Mouse (Mus musculus) lung, embryonic 15.5 days (tissue): ENCODE data around the gene Unc13d. TPM values are rescaled to one million over a fixed set of nuclear protein-coding genes. Genes with fewer than 3 reads are reported as not detected.
"Not testable (repeated sequence)": the region's sequence is repeated elsewhere in the genome, so short reads cannot be mapped to it uniquely, and the experiment has no call there.

Experiments
- ATAC-seq: fragments of 200-750 bp; cut with Nextera tagmentation; 2 replicates; pipeline ENCODE4 v1.8.0; 2017; ENCODE audit warnings: moderate number of reproducible peaks, borderline replicate concordance; ENCODE audit not compliant: low FRiP score, low TSS enrichment; ENCODE audit errors: extremely low read depth
- H3K27ac ChIP-seq: fragments of 300-500 bp; sonication (generic); 2 replicates; pipeline ENCODE4 v1.5.1; 2015; ENCODE audit warnings: moderate library complexity, mild to moderate bottlenecking, inconsistent platforms
- H3K27me3 ChIP-seq: fragments of 300-500 bp; sonication (generic); 2 replicates; pipeline ENCODE4 v1.6.1; 2015; ENCODE audit warnings: inconsistent platforms
- H3K36me3 ChIP-seq: fragments of 300-500 bp; sonication (generic); 2 replicates; pipeline ENCODE4 v1.6.1; 2015; ENCODE audit warnings: inconsistent platforms
- H3K4me1 ChIP-seq: fragments of 300-500 bp; sonication (generic); 2 replicates; pipeline ENCODE4 v1.6.1; 2015; ENCODE audit warnings: inconsistent platforms
- H3K4me2 ChIP-seq: fragments of 300-500 bp; sonication (generic); 2 replicates; pipeline ENCODE4 v1.6.1; 2015; ENCODE audit warnings: inconsistent platforms, mild to moderate bottlenecking, moderate library complexity
- H3K4me3 ChIP-seq: fragments of 300-500 bp; sonication (generic); 2 replicates; pipeline ENCODE4 v1.5.1; 2015; ENCODE audit warnings: mild to moderate bottlenecking, inconsistent platforms
- H3K9ac ChIP-seq: fragments of 300-500 bp; sonication (generic); 2 replicates; pipeline ENCODE4 v1.6.1; 2015; ENCODE audit warnings: inconsistent platforms
- H3K9me3 ChIP-seq: fragments of 300-500 bp; sonication (generic); 2 replicates; pipeline ENCODE4 v1.6.1; 2016; ENCODE audit warnings: inconsistent platforms
- WGBS: fragments of 180-500 bp; shearing (Covaris S2); methylation state at CpG from one replicate; pipeline ENCODE4 v1.1.7; 2015; 5-methylcytosine and 5-hydroxymethylcytosine counted together
- polyA plus RNA-seq: library from polyadenylated mRNA; unstranded; fragments of >200 nt; fragmentation: Nextera tagmentation; extraction: Ambion mirVana; gene quantifications from 2 replicates; pipeline ENCODE4 v1.2.1, GENCODE M21; 2015

Unc13d gene
- polyA plus RNA-seq, 1 experiment from 2014 or later = 6.4 TPM

DNA sequence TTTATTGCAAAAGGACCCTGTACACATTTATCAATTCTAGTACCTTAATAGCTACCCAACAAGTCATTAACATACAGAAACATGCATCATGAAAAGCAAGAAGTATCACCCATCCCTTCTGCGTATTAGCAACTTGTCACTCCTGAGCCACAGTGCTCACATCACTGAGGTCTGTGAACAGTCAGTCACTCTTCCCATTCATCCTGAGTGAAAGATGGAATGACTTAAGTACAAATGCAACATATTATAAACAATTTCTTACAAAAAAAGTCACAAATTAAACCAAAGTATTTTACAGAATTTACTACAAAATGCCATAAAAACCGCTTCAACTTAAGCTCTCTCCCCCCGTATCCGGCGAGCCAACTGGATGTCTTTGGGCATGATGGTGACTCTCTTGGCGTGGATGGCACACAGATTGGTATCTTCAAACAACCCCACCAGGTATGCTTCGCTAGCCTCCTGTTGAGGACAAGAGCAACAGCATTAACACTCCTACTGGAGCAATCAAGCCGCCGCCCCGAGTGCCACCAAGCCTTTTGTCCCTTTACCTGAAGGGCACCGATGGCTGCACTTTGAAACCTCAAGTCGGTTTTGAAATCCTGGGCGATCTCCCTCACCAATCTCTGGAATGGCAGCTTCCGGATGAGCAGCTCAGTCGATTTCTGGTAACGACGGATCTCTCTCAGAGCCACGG lies 54.5 kb downstream of the Unc13d start:
- ATAC-seq, H3K27me3 ChIP-seq, H3K9me3 ChIP-seq: not testable (repeated sequence)
- H3K9ac ChIP-seq = peak overlapping the region; percentile 100
- peaks cover 17% of the 10 kb centered on the region for H3K4me1 ChIP-seq
- H3K27ac ChIP-seq = peak overlapping the region; percentile 99
- peak overlapping the region; percentile 49 for H3K4me2 ChIP-seq
- H3K36me3 ChIP-seq = peaks cover 17% of the 10 kb centered on the region
- peak overlapping the region; percentile 87 for H3K4me3 ChIP-seq
- WGBS = 2% methylated on average over 18 of the region's 18 CpGs

DNA sequence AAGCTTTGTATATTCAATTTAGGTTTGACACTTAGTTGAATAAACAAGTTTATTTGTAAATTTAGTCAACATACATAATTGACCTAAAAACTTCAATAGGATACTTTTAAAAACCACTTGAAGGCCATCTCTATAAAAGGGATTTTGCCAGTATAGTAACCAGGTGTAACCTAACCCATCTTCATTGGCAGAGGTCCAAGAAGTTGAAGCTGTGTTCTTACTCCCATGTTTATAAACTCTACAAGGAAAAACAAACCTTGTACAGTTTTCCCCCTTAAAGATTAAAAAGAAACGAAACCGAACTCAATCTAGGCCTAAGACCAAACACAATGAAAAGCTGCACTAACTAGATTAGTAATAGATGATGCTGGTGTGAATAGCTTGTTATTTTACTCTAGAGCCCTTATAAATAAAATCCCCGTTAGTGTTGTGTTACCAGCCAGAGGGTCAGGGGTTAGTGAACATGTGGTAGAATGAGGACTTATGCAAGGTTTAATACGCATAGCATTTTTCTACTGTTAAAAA lies 55.4 kb downstream of the Unc13d start:
- no peaks in the 10 kb centered on the region for H3K27me3 ChIP-seq
- H3K4me2 ChIP-seq = peak overlapping the region; percentile 59
- ATAC-seq = no peak
- H3K9ac ChIP-seq = peak overlapping the region; percentile 44
- H3K4me3 ChIP-seq = peak overlapping the region; percentile 87
- peaks cover 17% of the 10 kb centered on the region for H3K36me3 ChIP-seq
- H3K9me3 ChIP-seq = no peaks in the 10 kb centered on the region
- no peak overlapping the region for H3K27ac ChIP-seq
- H3K4me1 ChIP-seq = peaks cover 17% of the 10 kb centered on the region
- 42% methylated on average over 4 of the region's 4 CpGs for WGBS

GRCm38 (mm10) chr11:116021328-116022220 lies 56.2 kb downstream of the Unc13d start:
- Histone ChIP-seq H3K36me3 (peaks cover 17% of the 10 kb centered on the region), H3K4me3 (peak overlapping the region; percentile 12; the same call in 1 of the 2 replicates), H3K27ac (no peak overlapping the region), H3K27me3 (no peaks in the 10 kb centered on the region), H3K9me3 (no peaks in the 10 kb centered on the region), H3K4me2 (peak overlapping the region; percentile 17; the same call in 1 of the 2 replicates), H3K9ac (0 out of 2 replicates have a peak overlapping the region, but pooled peaks have one; percentile 3), H3K4me1 (peaks cover 17% of the 10 kb centered on the region)
- WGBS = 60% methylated on average over 6 of the region's 6 CpGs
- ATAC-seq = no peak

DNA sequence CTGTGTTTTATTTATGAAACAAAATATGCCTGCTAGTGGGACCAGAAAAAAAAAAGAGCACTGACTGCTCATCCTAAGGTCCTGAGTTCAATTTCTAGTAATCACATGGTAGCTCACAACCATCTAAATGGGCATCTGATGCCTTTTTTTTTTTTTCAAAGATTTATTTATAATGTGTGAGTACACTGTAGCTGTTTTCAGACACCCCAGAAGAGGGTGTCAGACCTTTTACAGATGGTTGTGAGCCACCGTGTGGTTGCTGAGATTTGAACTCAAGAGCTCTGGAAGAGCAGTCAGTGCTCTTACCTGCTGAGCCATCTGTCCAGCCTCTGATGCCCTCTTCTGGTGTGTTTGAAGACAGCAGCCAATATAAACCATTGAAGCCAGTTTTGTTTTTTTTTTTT lies 57.2 kb downstream of the Unc13d start:
- H3K27me3 ChIP-seq = no peaks in the 10 kb centered on the region
- H3K9ac ChIP-seq = no peak overlapping the region
- no peak overlapping the region for H3K4me2 ChIP-seq
- H3K36me3 ChIP-seq = peaks cover 17% of the 10 kb centered on the region
- no peaks in the 10 kb centered on the region for H3K9me3 ChIP-seq
- ATAC-seq = no peak
- 18% methylated on average over 1 of the region's 1 CpGs for WGBS
- peaks cover 17% of the 10 kb centered on the region for H3K4me1 ChIP-seq
- no peak overlapping the region for H3K4me3 ChIP-seq
- peak overlapping the region; percentile 33; the same call in 1 of the 2 replicates for H3K27ac ChIP-seq

GRCm38 (mm10) chr11:116019976-116020411 lies 57.8 kb downstream of the Unc13d start:
- H3K9me3 ChIP-seq = no peaks in the 10 kb centered on the region
- H3K4me3 ChIP-seq = no peak overlapping the region
- no peaks in the 10 kb centered on the region for H3K27me3 ChIP-seq
- WGBS = 64% methylated on average over 2 of the region's 2 CpGs
- ATAC-seq = no peak
- no peak overlapping the region for H3K9ac ChIP-seq
- H3K27ac ChIP-seq = peak overlapping the region; percentile 33; the same call in 1 of the 2 replicates
- H3K4me2 ChIP-seq = no peak overlapping the region
- peaks cover 17% of the 10 kb centered on the region for H3K36me3 ChIP-seq
- peaks cover 13% of the 10 kb centered on the region; the same call in 1 of the 2 replicates for H3K4me1 ChIP-seq

- no peak overlapping the region for H3K4me3 ChIP-seq
- no peaks in the 10 kb centered on the region for H3K27me3 ChIP-seq
- no peak for ATAC-seq
- no peak overlapping the region for H3K9ac ChIP-seq
- peaks cover 17% of the 10 kb centered on the region for H3K36me3 ChIP-seq
- H3K4me2 ChIP-seq = no peak overlapping the region
- 47% methylated on average over 1 of the region's 1 CpGs for WGBS
- H3K9me3 ChIP-seq = no peaks in the 10 kb centered on the region
- no peak overlapping the region for H3K27ac ChIP-seq
- peaks cover 13% of the 10 kb centered on the region; the same call in 1 of the 2 replicates for H3K4me1 ChIP-seq
Observed at GRCm38 (mm10) chr11:116019360-116019791, 58.4 kb downstream of the Unc13d start.

DNA sequence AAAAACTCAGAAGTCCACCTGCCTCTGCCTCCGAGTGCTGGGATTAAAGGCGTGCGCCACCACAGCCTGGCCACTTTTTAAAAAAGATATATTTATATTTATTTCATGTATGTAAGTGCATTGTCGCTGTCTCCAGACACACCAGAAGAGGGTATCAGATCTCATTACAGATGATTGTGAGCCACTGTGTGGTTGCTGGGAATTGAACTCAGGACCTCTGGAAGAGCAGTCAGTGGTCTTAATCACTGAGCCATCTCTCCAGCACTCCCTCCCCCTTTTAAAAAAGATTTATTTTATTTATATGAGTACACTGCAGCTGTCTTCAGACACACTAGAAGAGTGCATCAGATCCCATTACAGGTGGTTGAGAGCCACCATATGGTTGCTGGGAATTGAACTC lies 58.9 kb downstream of the Unc13d start:
- H3K27ac ChIP-seq, H3K4me2 ChIP-seq, H3K4me3 ChIP-seq, H3K9ac ChIP-seq, H3K9me3 ChIP-seq, ATAC-seq, H3K27me3 ChIP-seq: not testable (repeated sequence)
- Histone ChIP-seq H3K4me1 (peaks cover 13% of the 10 kb centered on the region; the same call in 1 of the 2 replicates), H3K36me3 (peaks cover 17% of the 10 kb centered on the region)
- 85% methylated on average over 4 of the region's 4 CpGs for WGBS

DNA sequence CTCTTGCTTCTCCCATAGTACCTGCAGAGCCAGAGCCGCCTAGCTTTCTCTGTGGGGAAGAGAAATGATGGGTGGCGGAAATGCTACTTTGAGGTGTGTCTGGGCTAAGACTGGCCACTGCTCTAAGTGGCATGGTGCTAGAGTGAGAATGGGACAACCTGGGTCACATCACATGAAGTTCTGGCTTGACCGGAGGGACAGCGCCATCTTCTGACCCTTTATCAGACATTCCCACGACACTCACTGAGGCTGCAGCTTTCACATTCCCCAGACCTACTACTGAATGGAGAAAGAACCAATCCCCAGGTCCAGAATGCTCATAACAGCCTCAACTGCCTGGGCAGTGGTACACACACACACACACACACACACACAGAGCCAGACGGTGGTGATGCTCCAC lies 59.7 kb downstream of the Unc13d start:
- Histone ChIP-seq H3K4me2 (no peak overlapping the region), H3K9ac (no peak overlapping the region), H3K4me3 (no peak overlapping the region), H3K4me1 (peaks cover 15% of the 10 kb centered on the region), H3K27me3 (no peaks in the 10 kb centered on the region), H3K9me3 (no peaks in the 10 kb centered on the region), H3K36me3 (peaks cover 17% of the 10 kb centered on the region), H3K27ac (no peak overlapping the region)
- WGBS = 25% methylated on average over 6 of the region's 6 CpGs
- 0 out of 2 replicates have a peak, but pooled peaks have one; percentile 15 for ATAC-seq

GRCm38 (mm10) chr11:116014821-116015220 lies 62.9 kb downstream of the Unc13d start:
- no peaks in the 10 kb centered on the region for H3K27me3 ChIP-seq
- peak overlapping the region; percentile 62 for H3K27ac ChIP-seq
- no peak overlapping the region for H3K9ac ChIP-seq
- ATAC-seq = no peak
- WGBS = 50% methylated on average over 8 of the region's 8 CpGs
- 0 out of 2 replicates have a peak, but pooled peaks cover 4% of the 10 kb centered on the region for H3K36me3 ChIP-seq
- peak overlapping the region; percentile 3; the same call in 1 of the 2 replicates for H3K4me2 ChIP-seq
- H3K4me3 ChIP-seq = no peak overlapping the region
- no peaks in the 10 kb centered on the region for H3K9me3 ChIP-seq
- peaks cover 18% of the 10 kb centered on the region for H3K4me1 ChIP-seq

DNA sequence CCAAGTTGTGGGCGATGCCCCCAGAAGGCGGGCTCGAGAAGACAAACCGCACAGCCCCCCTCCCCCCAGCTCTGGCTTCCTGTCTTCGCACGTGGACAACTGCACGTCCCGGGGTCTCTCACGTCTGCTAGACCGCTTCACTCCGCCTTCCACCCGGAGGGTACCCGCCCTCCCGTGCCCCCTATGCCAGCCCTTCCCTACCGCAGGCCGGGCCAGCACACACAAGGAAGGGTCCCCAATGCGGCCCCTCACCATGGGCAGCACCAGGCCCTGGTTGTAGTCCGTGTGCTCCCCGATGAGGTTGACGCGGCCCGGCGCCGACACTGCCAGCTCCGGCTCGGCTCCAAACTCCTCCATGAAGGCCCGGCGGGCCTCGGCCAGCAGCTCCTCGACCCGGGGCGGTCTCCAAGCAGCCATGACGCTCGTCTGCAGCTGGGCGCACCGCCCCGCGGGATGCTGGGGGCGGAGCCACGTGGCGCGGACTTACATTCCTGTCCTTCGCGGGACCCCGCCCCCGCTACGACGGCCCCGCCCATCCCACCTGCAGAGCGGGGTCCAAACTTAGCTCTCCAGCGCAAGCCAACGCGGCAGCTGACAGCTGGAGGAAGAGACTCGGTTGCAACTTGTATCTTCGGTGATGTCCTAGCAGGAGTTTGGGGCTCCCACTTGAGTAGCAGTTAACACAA lies 65.4 kb downstream of the Unc13d start, which contains the start of gene Galk1:
Gene Galk1 (minus strand): TSS at position 458 of the 686 bp plus-strand sequence.
- peak; percentile 93 for ATAC-seq
- H3K36me3 ChIP-seq = peaks cover 23% of the 10 kb centered on the region
- peak within 1 kb of the TSS; percentile 88 for H3K9ac ChIP-seq
- no peaks in the 10 kb centered on the region for H3K9me3 ChIP-seq
- H3K27ac ChIP-seq = peak within 1 kb of the TSS; percentile 99
- peak within 1 kb of the TSS; percentile 78 for H3K4me3 ChIP-seq
- H3K27me3 ChIP-seq = no peaks in the 10 kb centered on the region
- H3K4me2 ChIP-seq = peak within 1 kb of the TSS; percentile 87
- peaks cover 18% of the 10 kb centered on the region for H3K4me1 ChIP-seq
- WGBS = under 1% methylated on average over 55 of the region's 55 CpGs
